Mouse (Mus musculus): ENCODE measurements around the gene Ift88. TPM values are rescaled to one million over a fixed set of nuclear protein-coding genes. Genes with fewer than 3 reads are reported as not detected.

Gene Ift88
- total RNA-seq, 2 experiments from 2014 or later: 16.8 to 18.8 TPM

- intact Hi-C loops (cut with DNase I): no loop called here
- DNase-seq (ENCODE audit: extremely low spot score in 1 of 2, low spot score in 2 of 2): no peak
These were observed 103.3 kb downstream of the Ift88 start for GRCm38 (mm10) chr14:57527122-57527521.

- intact Hi-C loops (cut with DNase I): no loop called here
- DNase-seq (ENCODE audit: extremely low spot score in 1 of 2, low spot score in 2 of 2): no peak
These were observed 103.7 kb downstream of the Ift88 start for GRCm38 (mm10) chr14:57527598-57527997.

GRCm38 (mm10) chr14:57529086-57529785 lies 105.4 kb downstream of the Ift88 start:
- intact Hi-C loops (cut with DNase I): no loop called here
- no peak for DNase-seq (ENCODE audit: extremely low spot score in 1 of 2, low spot score in 2 of 2)

GRCm38 (mm10) chr14:57529786-57530515 lies 106.1 kb downstream of the Ift88 start:
- no peak for DNase-seq (ENCODE audit: extremely low spot score in 1 of 2, low spot score in 2 of 2)
- intact Hi-C loops (cut with DNase I): no loop called here

- intact Hi-C loops (cut with DNase I): no loop called here
- no peak for DNase-seq (ENCODE audit: extremely low spot score in 1 of 2, low spot score in 2 of 2)
These were observed 108.7 kb downstream of the Ift88 start for GRCm38 (mm10) chr14:57532577-57532976.

- intact Hi-C loops (cut with DNase I): no loop called here
- peak in 1 of 2 experiments; percentile 55 for DNase-seq (ENCODE audit: extremely low spot score in 1 of 2, low spot score in 2 of 2)
These were observed 109.4 kb downstream of the Ift88 start for GRCm38 (mm10) chr14:57533214-57533613.

- intact Hi-C loops (cut with DNase I): no loop called here
- DNase-seq (ENCODE audit: extremely low spot score in 1 of 2, low spot score in 2 of 2): no peak
These were observed 110.0 kb downstream of the Ift88 start for GRCm38 (mm10) chr14:57533841-57534240.

GRCm38 (mm10) chr14:57534346-57534745 lies 110.5 kb downstream of the Ift88 start:
- no peak for DNase-seq (ENCODE audit: extremely low spot score in 1 of 2, low spot score in 2 of 2)
- intact Hi-C loops (cut with DNase I): no loop called here

- intact Hi-C loops (cut with DNase I): no loop called here
- peak in 1 of 2 experiments; percentile 71 for DNase-seq (ENCODE audit: extremely low spot score in 1 of 2, low spot score in 2 of 2)
These were observed 111.1 kb downstream of the Ift88 start for GRCm38 (mm10) chr14:57534961-57535360.

GRCm38 (mm10) chr14:57535646-57536045 lies 111.8 kb downstream of the Ift88 start:
- DNase-seq (ENCODE audit: extremely low spot score in 1 of 2, low spot score in 2 of 2): no peak
- intact Hi-C loops (cut with DNase I): no loop called here

- intact Hi-C loops (cut with DNase I): no loop called here
- DNase-seq (ENCODE audit: extremely low spot score in 1 of 2, low spot score in 2 of 2): no peak
These were observed 113.0 kb downstream of the Ift88 start for GRCm38 (mm10) chr14:57536820-57537219.

GRCm38 (mm10) chr14:57537261-57538015 lies 113.6 kb downstream of the Ift88 start:
- intact Hi-C loops (cut with DNase I): no loop called here
- peak in 1 of 2 experiments; percentile 54 for DNase-seq (ENCODE audit: extremely low spot score in 1 of 2, low spot score in 2 of 2)

- DNase-seq (ENCODE audit: extremely low spot score in 1 of 2, low spot score in 2 of 2): no peak
- intact Hi-C loops (cut with DNase I): no loop called here
These were observed 116.8 kb downstream of the Ift88 start for GRCm38 (mm10) chr14:57540683-57541082.

- intact Hi-C loops (cut with DNase I): no loop called here
- peak in 1 of 2 experiments; percentile 30 for DNase-seq (ENCODE audit: extremely low spot score in 1 of 2, low spot score in 2 of 2)
These were observed 118.4 kb downstream of the Ift88 start for GRCm38 (mm10) chr14:57542231-57542630.

- intact Hi-C loops (cut with DNase I): no loop called here
- no peak for DNase-seq (ENCODE audit: extremely low spot score in 1 of 2, low spot score in 2 of 2)
These were observed 119.7 kb downstream of the Ift88 start for GRCm38 (mm10) chr14:57543420-57544039.

GRCm38 (mm10) chr14:57545526-57545925 lies 121.7 kb downstream of the Ift88 start:
- intact Hi-C loops (cut with DNase I): no loop called here
- DNase-seq (ENCODE audit: extremely low spot score in 1 of 2, low spot score in 2 of 2): no peak

GRCm38 (mm10) chr14:57546131-57546530 lies 122.3 kb downstream of the Ift88 start:
- intact Hi-C loops (cut with DNase I): no loop called here
- DNase-seq (ENCODE audit: extremely low spot score in 1 of 2, low spot score in 2 of 2): no peak

GRCm38 (mm10) chr14:57546557-57547021 lies 122.7 kb downstream of the Ift88 start:
- DNase-seq (ENCODE audit: extremely low spot score in 1 of 2, low spot score in 2 of 2): no peak
- intact Hi-C loops (cut with DNase I): no loop called here

GRCm38 (mm10) chr14:57547062-57547461 lies 123.2 kb downstream of the Ift88 start:
- intact Hi-C loops (cut with DNase I): no loop called here

More at GRCm38 (mm10) chr14:57547062-57547461, 123.2 kb downstream of the Ift88 start:
- DNase-seq (ENCODE audit: extremely low spot score in 1 of 2, low spot score in 2 of 2): no peak
